Mouse (Mus musculus) midbrain, embryonic 16.5 days (tissue): ENCODE measurements around the gene Cdc42bpg. TPM values are rescaled to one million over a fixed set of nuclear protein-coding genes. Genes with fewer than 3 reads are reported as not detected.

ENCODE experiments used
- ATAC-seq: fragments of 200-750 bp; cut with Nextera tagmentation; 2 replicates; pipeline ENCODE4 v1.8.0; 2017; ENCODE audit warnings: moderate TSS enrichment
- H3K27ac ChIP-seq: fragments of 300-500 bp; sonication (generic); 2 replicates; pipeline ENCODE4 v1.5.1; 2014; ENCODE audit warnings: mild to moderate bottlenecking, low read length, mixed read lengths
- H3K27me3 ChIP-seq: fragments of 300-500 bp; sonication (generic); 2 replicates; pipeline ENCODE4 v1.6.1; 2014; ENCODE audit warnings: low read depth, low read length, mixed read lengths; ENCODE audit not compliant: control insufficient read depth, insufficient read depth
- H3K36me3 ChIP-seq: fragments of 300-500 bp; sonication (generic); 2 replicates; pipeline ENCODE4 v1.6.1; 2014; ENCODE audit warnings: mild to moderate bottlenecking, low read length, moderate library complexity, mixed read lengths; ENCODE audit not compliant: control insufficient read depth, insufficient read depth
- H3K4me1 ChIP-seq: fragments of 300-500 bp; sonication (generic); 2 replicates; pipeline ENCODE4 v1.6.1; 2014; ENCODE audit warnings: mild to moderate bottlenecking, low read length, mixed read lengths; ENCODE audit not compliant: control insufficient read depth, insufficient read depth
- H3K4me2 ChIP-seq: fragments of 300-500 bp; sonication (generic); 2 replicates; pipeline ENCODE4 v1.6.1; 2014; ENCODE audit warnings: mild to moderate bottlenecking, low read length, mixed read lengths
- H3K4me3 ChIP-seq: fragments of 300-500 bp; sonication (generic); 2 replicates; pipeline ENCODE4 v1.5.1; 2014; ENCODE audit warnings: low read depth, mild to moderate bottlenecking, low read length, moderate library complexity, mixed read lengths
- H3K9ac ChIP-seq: fragments of 300-500 bp; sonication (generic); 2 replicates; pipeline ENCODE4 v1.6.1; 2014; ENCODE audit warnings: low read depth, low read length, mixed read lengths
- H3K9me3 ChIP-seq: fragments of 300-500 bp; sonication (generic); replicated peaks from 2 replicates; pipeline ENCODE4 v1.6.1; 2014; ENCODE audit warnings: mild to moderate bottlenecking, low read length, mixed read lengths; ENCODE audit not compliant: control insufficient read depth, poor library complexity, severe bottlenecking
- WGBS: fragments of 180-500 bp; shearing (Covaris S2); extraction: QIAGEN DNeasy Blood & Tissue Kit; methylation state at CpG from one replicate; pipeline ENCODE4 v1.1.7; 2014; 5-methylcytosine and 5-hydroxymethylcytosine counted together
- polyA plus RNA-seq: library from polyadenylated mRNA; unstranded; fragments of >200 nt; fragmentation: Nextera tagmentation; extraction: Ambion mirVana; gene quantifications from 2 replicates; pipeline ENCODE4 v1.2.1, GENCODE M21; 2015

The Cdc42bpg gene
- polyA plus RNA-seq, 1 experiment from 2014 or later = 0.34 TPM

DNA sequence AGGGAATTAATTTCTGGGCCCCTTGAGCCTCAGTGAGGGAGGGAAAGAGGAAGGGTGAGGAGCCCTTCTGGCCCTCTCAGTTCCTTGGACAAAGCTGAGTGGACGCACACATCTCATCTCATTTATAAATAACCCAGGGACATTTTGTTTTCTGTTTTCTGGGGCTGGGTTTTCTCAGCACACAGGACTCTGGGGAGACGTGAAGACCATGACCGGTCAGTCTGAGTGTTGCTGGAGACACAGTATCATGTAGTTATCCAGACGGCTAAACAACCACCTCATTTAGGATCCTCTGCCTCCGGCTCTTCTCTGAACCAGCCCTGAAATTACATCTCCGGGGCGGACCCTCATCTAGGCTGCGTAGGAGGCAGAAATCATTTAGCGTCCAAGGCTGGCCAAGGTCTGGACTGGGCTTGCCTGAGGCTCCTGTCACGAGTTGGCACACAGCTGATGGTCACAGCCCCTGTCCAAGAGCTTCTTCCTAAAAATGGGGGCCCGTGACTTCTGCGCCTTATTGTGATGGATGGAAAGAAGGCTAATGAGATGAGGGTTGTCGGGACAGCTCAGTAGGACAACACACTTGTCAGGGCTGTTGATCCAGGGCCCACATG is 32.2 kb upstream of the Cdc42bpg start:
- Histone ChIP-seq H3K27me3 (no peaks in the 10 kb centered on the region), H3K36me3 (no peaks in the 10 kb centered on the region), H3K4me2 (no peak overlapping the region), H3K4me3 (no peak overlapping the region), H3K4me1 (peaks cover 20% of the 10 kb centered on the region), H3K9ac (no peak overlapping the region), H3K9me3 (no peaks in the 10 kb centered on the region), H3K27ac (no peak overlapping the region)
- no peak for ATAC-seq
- 92% methylated on average over 13 of the region's 13 CpGs for WGBS

GRCm38 (mm10) chr19:6275740-6276389 is 30.4 kb upstream of the Cdc42bpg start:
- Histone ChIP-seq H3K36me3 (no peaks in the 10 kb centered on the region; the same call in 1 of the 2 replicates), H3K27me3 (no peaks in the 10 kb centered on the region), H3K4me1 (peaks cover 30% of the 10 kb centered on the region), H3K9me3 (no peaks in the 10 kb centered on the region), H3K9ac (peak overlapping the region; percentile 69), H3K4me2 (peak overlapping the region; percentile 98), H3K4me3 (peak overlapping the region; percentile 77), H3K27ac (peak overlapping the region; percentile 78)
- WGBS = 8% methylated on average over 15 of the region's 15 CpGs
- ATAC-seq = no peak; the same call in 1 of the 2 replicates

- Histone ChIP-seq H3K4me3 (peak within 1 kb of the TSS; percentile 77), H3K27me3 (no peaks in the 10 kb centered on the region), H3K27ac (peak within 1 kb of the TSS; percentile 78), H3K4me1 (peaks cover 30% of the 10 kb centered on the region), H3K9me3 (no peaks in the 10 kb centered on the region), H3K9ac (peak within 1 kb of the TSS; percentile 82), H3K36me3 (peaks cover 5% of the 10 kb centered on the region), H3K4me2 (peak within 1 kb of the TSS; percentile 98)
- peak; percentile 95 for ATAC-seq
- under 1% methylated on average over 99 of the region's 106 CpGs for WGBS
Observed at GRCm38 (mm10) chr19:6276426-6277421, 29.5 kb upstream of the Cdc42bpg start, which contains the start of gene Ehd1. Ehd1 (plus strand) TSS chr19:6276725.

- no peak for ATAC-seq
- WGBS = 5% methylated on average over 10 of the region's 10 CpGs
- H3K27me3 ChIP-seq = no peaks in the 10 kb centered on the region
- no peak overlapping the region for H3K27ac ChIP-seq
- no peaks in the 10 kb centered on the region for H3K9me3 ChIP-seq
- H3K4me2 ChIP-seq = peak overlapping the region; percentile 98
- peak overlapping the region; percentile 77 for H3K4me3 ChIP-seq
- H3K9ac ChIP-seq = peak overlapping the region; percentile 82
- peaks cover 30% of the 10 kb centered on the region for H3K4me1 ChIP-seq
- peaks cover 16% of the 10 kb centered on the region for H3K36me3 ChIP-seq
Observed at GRCm38 (mm10) chr19:6277661-6278438, 28.4 kb upstream of the Cdc42bpg start.

DNA sequence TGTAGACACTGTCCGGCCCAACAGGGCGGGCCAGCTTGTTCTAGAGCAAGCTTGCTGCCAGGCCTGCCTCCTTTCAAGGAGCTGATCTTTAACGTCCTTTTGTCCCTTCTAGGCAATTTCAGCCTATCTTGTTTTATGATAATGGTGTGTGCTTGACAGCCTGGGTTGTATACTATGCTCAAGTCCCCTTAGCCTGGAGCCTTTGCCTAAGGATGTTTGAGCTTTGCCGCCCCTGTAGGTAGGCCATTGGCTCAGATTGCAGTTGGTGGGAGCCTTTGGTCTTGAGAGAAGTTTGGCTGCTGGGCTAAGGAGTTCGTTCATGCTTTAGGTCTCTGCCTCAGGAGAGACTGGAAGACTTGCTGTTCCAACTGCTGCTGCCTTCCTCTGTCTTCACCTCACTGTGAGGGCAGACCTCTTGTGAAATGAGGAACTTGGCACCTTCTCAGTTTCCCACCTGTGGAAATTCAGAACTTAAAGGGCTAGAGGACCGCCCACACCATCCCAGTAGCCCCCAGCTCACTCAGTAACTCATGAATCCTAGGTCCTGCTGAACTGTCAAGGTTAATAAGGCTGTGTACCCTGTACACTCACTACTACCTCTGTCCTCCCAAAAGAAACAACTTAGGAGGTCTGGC is 27.7 kb upstream of the Cdc42bpg start:
- H3K4me3 ChIP-seq = peak overlapping the region; percentile 77
- H3K4me1 ChIP-seq = peaks cover 30% of the 10 kb centered on the region
- H3K27me3 ChIP-seq = no peaks in the 10 kb centered on the region
- WGBS = 42% methylated on average over 6 of the region's 6 CpGs
- no peak for ATAC-seq
- peaks cover 20% of the 10 kb centered on the region for H3K36me3 ChIP-seq
- peak overlapping the region; percentile 82 for H3K9ac ChIP-seq
- H3K4me2 ChIP-seq = peak overlapping the region; percentile 98
- H3K27ac ChIP-seq = no peak overlapping the region
- no peaks in the 10 kb centered on the region for H3K9me3 ChIP-seq

DNA sequence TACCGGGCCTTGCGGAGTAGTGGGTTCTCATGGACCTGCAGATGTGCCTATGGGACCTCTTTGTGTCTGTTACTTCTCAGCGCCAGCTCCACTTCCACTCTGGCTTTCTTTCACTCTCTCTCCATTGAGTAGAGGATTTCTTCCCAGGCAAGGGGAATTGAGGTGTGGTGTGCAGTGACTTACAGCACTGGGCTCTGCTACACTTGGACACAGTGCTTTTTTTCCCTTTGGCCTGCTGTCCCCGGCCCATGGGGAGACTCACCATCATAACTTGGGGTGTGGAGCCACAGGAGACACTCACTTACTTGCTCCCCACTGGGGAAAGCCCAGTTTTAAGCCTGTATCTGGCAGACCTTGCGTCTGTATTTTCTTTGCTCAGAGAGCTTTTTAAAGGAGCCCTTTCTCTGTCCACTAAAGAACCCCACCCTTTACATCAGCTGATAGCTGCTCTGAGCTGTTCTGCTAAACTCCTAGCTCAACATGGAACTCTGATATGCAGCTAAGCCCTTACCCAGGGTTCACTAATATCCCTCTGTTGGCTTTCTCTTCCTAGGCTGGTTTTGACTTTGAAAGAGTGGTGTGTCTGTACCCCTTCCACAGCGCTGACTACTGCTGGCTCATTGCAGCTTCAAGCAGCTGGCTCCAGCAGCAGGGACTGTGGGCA is 26.6 kb upstream of the Cdc42bpg start:
- WGBS = 91% methylated on average over 6 of the region's 6 CpGs
- no peak overlapping the region; the same call in 1 of the 2 replicates for H3K4me3 ChIP-seq
- peak overlapping the region; percentile 44; the same call in 1 of the 2 replicates for H3K9ac ChIP-seq
- peaks cover 25% of the 10 kb centered on the region for H3K36me3 ChIP-seq
- no peaks in the 10 kb centered on the region for H3K9me3 ChIP-seq
- H3K4me1 ChIP-seq = peaks cover 30% of the 10 kb centered on the region
- H3K4me2 ChIP-seq = peak overlapping the region; percentile 98
- H3K27me3 ChIP-seq = no peaks in the 10 kb centered on the region
- H3K27ac ChIP-seq = no peak overlapping the region
- ATAC-seq = no peak

- no peak for ATAC-seq
- Histone ChIP-seq H3K9ac (no peak overlapping the region), H3K9me3 (no peaks in the 10 kb centered on the region), H3K4me1 (peaks cover 30% of the 10 kb centered on the region), H3K36me3 (peaks cover 25% of the 10 kb centered on the region), H3K4me2 (no peak overlapping the region), H3K27ac (no peak overlapping the region), H3K4me3 (no peak overlapping the region), H3K27me3 (no peaks in the 10 kb centered on the region)
- WGBS = 87% methylated on average over 7 of the region's 7 CpGs
Observed at GRCm38 (mm10) chr19:6280554-6280953, 25.7 kb upstream of the Cdc42bpg start.
